Mouse (Mus musculus) embryonic fibroblast, embryonic 13.5 days (primary cell): ENCODE results near the gene Olfr47. TPM values are rescaled to one million over a fixed set of nuclear protein-coding genes. Genes with fewer than 3 reads are reported as not detected.

ENCODE experiments used
- H3K27ac ChIP-seq: 2 replicates; pipeline ENCODE4 v1.5.1; 2012; ENCODE audit warnings: low read length, control low read depth, inconsistent platforms; ENCODE audit not compliant: insufficient read depth
- H3K4me1 ChIP-seq: 2 replicates; pipeline ENCODE4 v1.6.1; 2011; ENCODE audit warnings: low read length; ENCODE audit not compliant: control insufficient read depth, insufficient read depth
- H3K4me3 ChIP-seq: 2 replicates; pipeline ENCODE4 v1.5.1; 2011; ENCODE audit warnings: mild to moderate bottlenecking, control low read depth, low read length; ENCODE audit not compliant: insufficient read depth
- CTCF ChIP-seq: IDR thresholded peaks from 2 replicates; pipeline ENCODE4 v1.5.1; 2011; ENCODE audit warnings: mild to moderate bottlenecking, control low read depth, low read length, moderate library complexity, borderline replicate concordance; ENCODE audit not compliant: insufficient read depth
- POLR2A ChIP-seq: IDR thresholded peaks from 2 replicates; pipeline ENCODE4 v1.6.1; 2011; ENCODE audit warnings: low read depth, mild to moderate bottlenecking, control low read depth, low read length, moderate library complexity
- polyA plus RNA-seq: library from polyadenylated mRNA; stranded (reverse); fragments of >200 nt; gene quantifications from 2 replicates; pipeline ENCODE4 v1.2.4, GENCODE M21; 2011; ENCODE audit warnings: low read depth; ENCODE audit not compliant: missing spikeins, insufficient read length

Gene Olfr47
- polyA plus RNA-seq, 1 experiment: not detected

DNA sequence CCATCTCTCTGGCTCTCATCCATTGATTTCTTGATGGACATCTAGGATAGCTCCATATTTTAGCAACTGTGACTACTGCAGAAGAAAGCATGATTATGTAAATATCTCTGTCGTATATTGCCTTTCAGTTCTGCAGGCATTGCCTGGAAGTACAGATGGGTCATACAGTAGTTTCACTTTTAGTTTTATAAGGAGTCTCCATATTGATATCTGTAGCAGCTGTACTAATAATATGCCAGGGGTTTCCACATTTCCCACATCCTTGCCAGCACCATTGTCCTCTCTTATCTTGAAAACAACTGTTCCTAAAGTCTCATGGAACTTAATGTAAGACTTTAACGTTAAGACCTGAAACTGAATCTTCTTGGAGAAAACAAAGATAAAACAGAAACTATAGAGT lies 29.4 kb downstream of the Olfr47 start:
- no peak overlapping the region for H3K4me3 ChIP-seq
- H3K27ac ChIP-seq: no peak overlapping the region
- H3K4me1 ChIP-seq: peaks cover 5% of the 10 kb centered on the region; the same call in 1 of the 2 replicates
- TF ChIP-seq POLR2A (no peak), CTCF (no peak)

DNA sequence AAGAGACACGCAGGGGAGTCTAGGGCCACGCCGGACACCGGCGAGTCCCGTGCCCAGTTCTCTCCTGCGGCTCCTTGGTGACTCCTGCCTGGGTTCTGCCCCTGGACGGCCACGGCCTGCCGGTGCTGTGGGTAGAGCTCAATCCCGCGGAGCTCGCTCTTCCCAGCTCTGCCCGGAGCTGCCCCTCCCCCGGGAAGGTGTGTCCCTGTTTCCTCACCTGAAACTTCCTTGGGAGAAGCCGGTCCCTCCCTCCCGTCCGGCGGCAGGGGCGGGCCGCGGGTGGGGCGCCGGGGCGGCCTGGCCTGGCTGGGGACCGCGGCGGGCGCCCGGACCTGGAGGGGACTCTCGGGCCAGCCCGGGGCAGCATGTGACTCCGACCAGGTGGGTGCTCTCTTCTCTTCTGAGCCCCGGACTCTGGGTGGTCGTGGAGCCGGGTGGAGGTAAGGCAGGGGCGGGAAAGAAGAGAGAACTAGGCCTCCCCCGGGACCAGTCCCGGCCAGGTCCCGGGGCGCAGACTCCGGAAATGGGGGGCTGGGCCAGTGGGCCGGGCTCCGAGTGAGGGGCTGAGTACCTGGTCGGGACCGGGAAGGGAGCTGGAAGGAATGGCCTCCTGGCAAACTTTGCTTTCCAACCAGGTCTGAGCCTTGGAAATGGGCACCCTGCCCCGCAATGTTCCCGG lies 34.2 kb downstream of the Olfr47 start, which contains the start of gene Arhgef5:
Gene Arhgef5 (plus strand): TSS at position 220 of the 679 bp plus-strand sequence.
- Histone ChIP-seq H3K4me1 (no peaks in the 10 kb centered on the region; the same call in 1 of the 2 replicates), H3K27ac (no peak within 1 kb of the TSS), H3K4me3 (peak within 1 kb of the TSS; percentile 61)
- no peak for TF ChIP-seq CTCF
- no peak; the same call in 1 of the 2 replicates for TF ChIP-seq POLR2A

DNA sequence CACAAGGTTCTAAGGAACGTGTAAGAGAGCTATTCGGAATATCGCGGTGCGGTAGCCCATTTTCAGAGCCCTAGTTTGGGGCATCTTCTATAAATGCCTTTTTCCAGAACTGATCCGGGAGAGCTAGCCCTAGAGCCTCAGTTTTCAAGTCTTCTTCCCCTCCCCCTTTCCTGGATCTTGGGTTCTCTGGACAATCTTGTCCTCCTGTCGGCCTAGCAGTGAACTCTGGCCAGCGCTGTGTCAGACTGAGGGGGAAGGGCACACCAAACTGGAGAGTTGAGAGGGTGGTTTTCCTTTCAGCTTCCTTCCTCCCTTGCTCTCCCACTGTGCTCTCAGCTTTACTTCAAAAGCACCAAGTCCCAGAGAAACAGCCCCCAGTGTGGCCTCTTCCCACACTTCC lies 35.0 kb downstream of the Olfr47 start:
- peak overlapping the region; percentile 61 for H3K4me3 ChIP-seq
- H3K4me1 ChIP-seq: no peaks in the 10 kb centered on the region; the same call in 1 of the 2 replicates
- no peak overlapping the region for H3K27ac ChIP-seq
- no peak for TF ChIP-seq CTCF
- TF ChIP-seq POLR2A: 0 out of 2 replicates have a peak, but pooled peaks have one; percentile 29

GRCm38 (mm10) chr6:43272597-43272996 lies 41.3 kb downstream of the Olfr47 start:
- Histone ChIP-seq H3K4me3 (no peak overlapping the region), H3K4me1 (no peaks in the 10 kb centered on the region), H3K27ac (no peak overlapping the region)
- no peak for TF ChIP-seq POLR2A
- no peak for TF ChIP-seq CTCF

GRCm38 (mm10) chr6:43274123-43274522 lies 42.8 kb downstream of the Olfr47 start:
- TF ChIP-seq CTCF: no peak
- no peak for TF ChIP-seq POLR2A

GRCm38 (mm10) chr6:43278247-43278646 lies 46.9 kb downstream of the Olfr47 start:
- H3K4me1 ChIP-seq: no peaks in the 10 kb centered on the region
- H3K27ac ChIP-seq: no peak overlapping the region
- no peak overlapping the region for H3K4me3 ChIP-seq
- TF ChIP-seq CTCF: no peak

More at GRCm38 (mm10) chr6:43274123-43274522, 42.8 kb downstream of the Olfr47 start:
- Histone ChIP-seq H3K27ac (no peak overlapping the region), H3K4me3 (no peak overlapping the region), H3K4me1 (no peaks in the 10 kb centered on the region)

GRCm38 (mm10) chr6:43280481-43280880 lies 49.2 kb downstream of the Olfr47 start:
- H3K4me3 ChIP-seq: no peak overlapping the region
- no peak for TF ChIP-seq CTCF
- TF ChIP-seq POLR2A: no peak
- no peak overlapping the region for H3K27ac ChIP-seq
- no peaks in the 10 kb centered on the region for H3K4me1 ChIP-seq

Other genes with a start within 250 kb of the Olfr47 start
- gene Olfr441, start 125.2 kb upstream of the Olfr47 start, polyA plus RNA-seq: not detected in 2 replicates
- gene Olfr237-ps1, start 85.0 kb upstream of the Olfr47 start, polyA plus RNA-seq: not detected in 2 replicates
- gene Olfr437, start 68.2 kb upstream of the Olfr47 start, polyA plus RNA-seq: not detected in 2 replicates
- not detected in 2 replicates for gene Olfr13, start 59.4 kb upstream of the Olfr47 start, polyA plus RNA-seq
- not detected in 2 replicates for gene Olfr435, start 34.4 kb upstream of the Olfr47 start, polyA plus RNA-seq
- not detected in 2 replicates for gene Olfr434, start 18.5 kb upstream of the Olfr47 start, polyA plus RNA-seq
- gene Arhgef5, start 34.1 kb downstream of the Olfr47 start, polyA plus RNA-seq: 28.5 and 43.2 TPM in 2 replicates
- gene Nobox, start 78.0 kb downstream of the Olfr47 start, polyA plus RNA-seq: not detected in 2 replicates